Mouse (Mus musculus): ENCODE data around the gene Lrrn4.

- TF ChIP-seq MAX (IDR thresholded peaks at IDR 0.05; ENCODE audit: low read length) (no peak), EP300 (IDR thresholded peaks at IDR 0.05; ENCODE audit: low read length) (no peak), CTCF (conservative IDR thresholded peaks at IDR 0.05 in 1 of 2, IDR thresholded peaks at IDR 0.05 in 1 of 2; ENCODE audit: low read depth in 2 of 2, low read length in 2 of 2) (no peak), TBP (conservative IDR thresholded peaks at IDR 0.05; ENCODE audit: low read depth, low read length) (no peak), POLR2A (IDR thresholded peaks at IDR 0.05; ENCODE audit: low read depth, low read length) (no peak), NRF1 (IDR thresholded peaks at IDR 0.05; ENCODE audit: low read depth, low read length) (no peak)
Observed at GRCm38 (mm10) chr2:132902056-132902455, 21.4 kb upstream of the Lrrn4 start.

Measured in CH12.LX (cell line).